Mouse (Mus musculus) embryonic fibroblast, embryonic 13.5 days (primary cell): Measurements from ENCODE around the gene Suz12. TPM values are rescaled to one million over a fixed set of nuclear protein-coding genes. Genes with fewer than 3 reads are reported as not detected.
A peak's percentile ranks its signal among the peaks of the same experiment; 100 is the strongest.

Experiments
- H3K27ac ChIP-seq: 2 replicates; pipeline ENCODE4 v1.5.1; 2012; ENCODE audit warnings: low read length, control low read depth, inconsistent platforms; ENCODE audit not compliant: insufficient read depth
- H3K4me1 ChIP-seq: 2 replicates; pipeline ENCODE4 v1.6.1; 2011; ENCODE audit warnings: low read length; ENCODE audit not compliant: control insufficient read depth, insufficient read depth
- H3K4me3 ChIP-seq: 2 replicates; pipeline ENCODE4 v1.5.1; 2011; ENCODE audit warnings: mild to moderate bottlenecking, control low read depth, low read length; ENCODE audit not compliant: insufficient read depth
- CTCF ChIP-seq: IDR thresholded peaks from 2 replicates; pipeline ENCODE4 v1.5.1; 2011; ENCODE audit warnings: mild to moderate bottlenecking, control low read depth, low read length, moderate library complexity, borderline replicate concordance; ENCODE audit not compliant: insufficient read depth
- POLR2A ChIP-seq: IDR thresholded peaks from 2 replicates; pipeline ENCODE4 v1.6.1; 2011; ENCODE audit warnings: low read depth, mild to moderate bottlenecking, control low read depth, low read length, moderate library complexity
- polyA plus RNA-seq: library from polyadenylated mRNA; stranded (reverse); fragments of >200 nt; gene quantifications from 2 replicates; pipeline ENCODE4 v1.2.4, GENCODE M21; 2011; ENCODE audit warnings: low read depth; ENCODE audit not compliant: missing spikeins, insufficient read length

Gene Suz12
- polyA plus RNA-seq, 1 experiment = 63.6 TPM

GRCm38 (mm10) chr11:80071039-80071438 lies 78.1 kb downstream of the Suz12 start:
- Histone ChIP-seq H3K4me3 (no peak overlapping the region), H3K4me1 (no peaks in the 10 kb centered on the region), H3K27ac (no peak overlapping the region)
- TF ChIP-seq POLR2A (no peak), CTCF (no peak)

GRCm38 (mm10) chr11:80072365-80072764 lies 79.5 kb downstream of the Suz12 start:
- Histone ChIP-seq H3K27ac (no peak overlapping the region), H3K4me1 (no peaks in the 10 kb centered on the region), H3K4me3 (no peak overlapping the region)
- TF ChIP-seq CTCF (no peak), POLR2A (no peak)

- TF ChIP-seq CTCF (no peak), POLR2A (no peak)
- peaks cover 7% of the 10 kb centered on the region; the same call in 1 of the 2 replicates for H3K4me1 ChIP-seq
- H3K4me3 ChIP-seq = no peak overlapping the region
- H3K27ac ChIP-seq = no peak overlapping the region
These were observed 82.8 kb downstream of the Suz12 start for GRCm38 (mm10) chr11:80075608-80076277.

- Histone ChIP-seq H3K4me3 (no peak overlapping the region), H3K27ac (peak overlapping the region; percentile 70; the same call in 1 of the 2 replicates), H3K4me1 (peaks cover 9% of the 10 kb centered on the region; the same call in 1 of the 2 replicates)
- TF ChIP-seq CTCF (no peak), POLR2A (no peak)
These were observed 85.1 kb downstream of the Suz12 start for GRCm38 (mm10) chr11:80077784-80078545.

GRCm38 (mm10) chr11:80078831-80079230 lies 85.9 kb downstream of the Suz12 start:
- Histone ChIP-seq H3K4me3 (no peak overlapping the region), H3K4me1 (peaks cover 9% of the 10 kb centered on the region; the same call in 1 of the 2 replicates), H3K27ac (peak overlapping the region; percentile 70)
- TF ChIP-seq POLR2A (no peak), CTCF (no peak)

GRCm38 (mm10) chr11:80079751-80080150 lies 86.8 kb downstream of the Suz12 start:
- H3K27ac ChIP-seq = no peak overlapping the region
- peaks cover 9% of the 10 kb centered on the region; the same call in 1 of the 2 replicates for H3K4me1 ChIP-seq
- H3K4me3 ChIP-seq = peak overlapping the region; percentile 98
- TF ChIP-seq CTCF (no peak), POLR2A (no peak)

- TF ChIP-seq POLR2A (no peak), CTCF (no peak)
- peak overlapping the region; percentile 98 for H3K4me3 ChIP-seq
- H3K27ac ChIP-seq = peak overlapping the region; percentile 19; the same call in 1 of the 2 replicates
- H3K4me1 ChIP-seq = peaks cover 12% of the 10 kb centered on the region
These were observed 87.5 kb downstream of the Suz12 start for GRCm38 (mm10) chr11:80080381-80080825.

GRCm38 (mm10) chr11:80080826-80081728 lies 88.2 kb downstream of the Suz12 start, which contains the start of gene Crlf3:
Crlf3 (minus strand) TSS chr11:80080991.
- H3K4me1 ChIP-seq = peaks cover 17% of the 10 kb centered on the region
- TF ChIP-seq POLR2A (peak; percentile 91), CTCF (no peak)
- peak within 1 kb of the TSS; percentile 24 for H3K27ac ChIP-seq
- H3K4me3 ChIP-seq = peak within 1 kb of the TSS; percentile 98

- Histone ChIP-seq H3K4me1 (peaks cover 17% of the 10 kb centered on the region), H3K4me3 (no peak overlapping the region), H3K27ac (no peak overlapping the region)
- no peak for TF ChIP-seq POLR2A
These were observed 88.9 kb downstream of the Suz12 start for GRCm38 (mm10) chr11:80081786-80082319.

Other genes with a start within 250 kb of the Suz12 start
- 34.9 and 38.4 TPM in 2 replicates for gene Utp6, start 30.7 kb upstream of the Suz12 start, polyA plus RNA-seq
- gene Crlf3, start 87.9 kb downstream of the Suz12 start, polyA plus RNA-seq = 20.7 and 27.2 TPM in 2 replicates
- 7.4 and 11.4 TPM in 2 replicates for gene Atad5, start 96.3 kb downstream of the Suz12 start, polyA plus RNA-seq
- gene Tefm, start 149.1 kb downstream of the Suz12 start, polyA plus RNA-seq = 13.9 and 16.6 TPM in 2 replicates
- gene Adap2, start 161.0 kb downstream of the Suz12 start, polyA plus RNA-seq = not detected in 2 replicates
- gene Rnf135, start 190.7 kb downstream of the Suz12 start, polyA plus RNA-seq = 7.5 and 8.0 TPM in 2 replicates
- 53.8 and 65.6 TPM in 2 replicates for gene Rhot1, start 215.9 kb downstream of the Suz12 start, polyA plus RNA-seq